Mouse (Mus musculus): ENCODE measurements around the gene Wrnip1.

The Wrnip1 gene

GRCm38 (mm10) chr13:32797085-32797484 lies 4.8 kb upstream of the Wrnip1 start:
- TF ChIP-seq CTCF (conservative IDR thresholded peaks at IDR 0.05; ENCODE audit: low read length) (no peak), NANOG (IDR thresholded peaks at IDR 0.05; ENCODE audit: borderline replicate concordance, low read length) (no peak), POU5F1 (IDR thresholded peaks at IDR 0.05; ENCODE audit: borderline replicate concordance, low read length) (no peak)
- H3K27me3 ChIP-seq (ENCODE audit: insufficient read depth, low read length), result no peaks in the 10 kb centered on the region
- no peaks in the 10 kb centered on the region for H3K36me3 ChIP-seq (ENCODE audit: insufficient read depth, low read length)
- peaks cover 10% of the 10 kb centered on the region for H3K4me1 ChIP-seq (replicated peaks; ENCODE audit: low read depth, low read length)
- H3K9me3 ChIP-seq (ENCODE audit: low read length), result no peaks in the 10 kb centered on the region
- H3K4me3 ChIP-seq (replicated peaks; ENCODE audit: low read length), result no peak overlapping the region

DNA sequence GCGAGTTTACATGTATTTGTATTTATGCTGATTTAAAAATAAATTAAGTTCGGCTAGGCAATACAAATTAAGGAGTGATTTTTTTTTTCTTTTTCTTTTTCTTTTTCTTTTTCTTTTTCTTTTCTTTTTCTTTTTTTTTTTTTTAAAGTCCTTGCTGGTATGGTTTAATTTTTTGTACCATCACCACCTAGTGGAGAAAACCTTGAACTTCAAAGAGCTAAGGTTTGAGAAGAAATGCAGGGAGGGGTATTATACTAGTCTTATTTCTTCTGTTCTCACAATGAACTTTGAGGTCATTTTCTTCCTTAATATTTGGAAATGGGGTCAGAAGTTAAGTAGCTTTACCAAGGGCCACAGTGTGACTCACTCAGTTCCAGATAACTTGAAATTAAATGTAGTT lies 2.7 kb upstream of the Wrnip1 start:
- no peaks in the 10 kb centered on the region for H3K9me3 ChIP-seq (ENCODE audit: low read length)
- H3K4me3 ChIP-seq (replicated peaks; ENCODE audit: low read length), result no peak overlapping the region
- H3K36me3 ChIP-seq (ENCODE audit: insufficient read depth, low read length), result peaks cover 9% of the 10 kb centered on the region
- H3K4me1 ChIP-seq (replicated peaks; ENCODE audit: low read depth, low read length), result peaks cover 23% of the 10 kb centered on the region
- TF ChIP-seq CTCF (conservative IDR thresholded peaks at IDR 0.05; ENCODE audit: low read length) (peak; percentile 24; the same call in 1 of the 2 replicates), NANOG (IDR thresholded peaks at IDR 0.05; ENCODE audit: borderline replicate concordance, low read length) (no peak)
- H3K27me3 ChIP-seq (ENCODE audit: insufficient read depth, low read length), result peaks cover 14% of the 10 kb centered on the region

GRCm38 (mm10) chr13:32800859-32801258 lies 979 bp upstream of the Wrnip1 start:
- Histone ChIP-seq H3K36me3 (ENCODE audit: insufficient read depth, low read length) (peaks cover 26% of the 10 kb centered on the region), H3K27me3 (ENCODE audit: insufficient read depth, low read length) (peaks cover 14% of the 10 kb centered on the region), H3K9me3 (ENCODE audit: low read length) (no peaks in the 10 kb centered on the region), H3K4me1 (replicated peaks; ENCODE audit: low read depth, low read length) (peaks cover 21% of the 10 kb centered on the region), H3K4me3 (replicated peaks; ENCODE audit: low read length) (peak overlapping the region; percentile 73; the same call in 1 of the 2 replicates)
- no peak for TF ChIP-seq POU5F1 (IDR thresholded peaks at IDR 0.05; ENCODE audit: borderline replicate concordance, low read length)

- Histone ChIP-seq H3K4me3 (replicated peaks; ENCODE audit: low read length) (peak within 1 kb of the TSS; percentile 90), H3K36me3 (ENCODE audit: insufficient read depth, low read length) (peaks cover 40% of the 10 kb centered on the region), H3K27me3 (ENCODE audit: insufficient read depth, low read length) (peaks cover 14% of the 10 kb centered on the region), H3K9me3 (ENCODE audit: low read length) (no peaks in the 10 kb centered on the region), H3K4me1 (replicated peaks; ENCODE audit: low read depth, low read length) (peaks cover 36% of the 10 kb centered on the region)
- TF ChIP-seq NANOG (IDR thresholded peaks at IDR 0.05; ENCODE audit: borderline replicate concordance, low read length) (no peak), POU5F1 (IDR thresholded peaks at IDR 0.05; ENCODE audit: borderline replicate concordance, low read length) (no peak), CTCF (conservative IDR thresholded peaks at IDR 0.05; ENCODE audit: low read length) (no peak)
Measured at GRCm38 (mm10) chr13:32802259-32803081, 632 bp downstream of the Wrnip1 start, which contains the start of gene D930007J09Rik. TSS of gene D930007J09Rik (minus strand) at chr13:32802849.

GRCm38 (mm10) chr13:32803701-32804345 lies 2.0 kb downstream of the Wrnip1 start:
- H3K4me1 ChIP-seq (replicated peaks; ENCODE audit: low read depth, low read length), result peaks cover 38% of the 10 kb centered on the region
- peaks cover 48% of the 10 kb centered on the region for H3K36me3 ChIP-seq (ENCODE audit: insufficient read depth, low read length)
- H3K4me3 ChIP-seq (replicated peaks; ENCODE audit: low read length), result peak overlapping the region; percentile 90; the same call in 1 of the 2 replicates
- H3K27me3 ChIP-seq (ENCODE audit: insufficient read depth, low read length), result peaks cover 14% of the 10 kb centered on the region
- H3K9me3 ChIP-seq (ENCODE audit: low read length), result no peaks in the 10 kb centered on the region
- TF ChIP-seq POU5F1 (IDR thresholded peaks at IDR 0.05; ENCODE audit: borderline replicate concordance, low read length) (no peak), CTCF (conservative IDR thresholded peaks at IDR 0.05; ENCODE audit: low read length) (no peak), NANOG (IDR thresholded peaks at IDR 0.05; ENCODE audit: borderline replicate concordance, low read length) (no peak)

DNA sequence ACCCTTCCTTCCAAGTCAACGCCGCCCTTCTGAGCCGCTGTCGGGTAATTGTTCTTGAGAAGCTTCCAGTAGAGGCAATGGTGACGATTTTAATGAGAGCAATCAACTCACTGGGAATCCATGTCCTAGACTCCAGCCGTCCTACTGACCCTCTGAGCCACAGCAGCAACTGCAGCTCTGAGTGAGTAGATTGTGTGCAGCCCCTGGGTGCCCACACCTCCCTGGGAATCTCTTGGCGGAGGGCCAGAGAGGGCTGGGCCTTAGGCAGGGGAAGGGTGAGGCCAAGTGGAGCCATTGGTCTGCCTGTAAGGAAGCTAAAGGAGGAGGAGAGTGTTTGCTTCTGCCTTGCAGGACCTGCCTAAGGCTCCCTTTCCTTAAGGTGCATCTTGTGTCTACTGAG lies 5.0 kb downstream of the Wrnip1 start:
- no peak for TF ChIP-seq CTCF (conservative IDR thresholded peaks at IDR 0.05; ENCODE audit: low read length)
- peak; percentile 45; the same call in 1 of the 2 replicates for TF ChIP-seq NANOG (IDR thresholded peaks at IDR 0.05; ENCODE audit: borderline replicate concordance, low read length)
- no peak for TF ChIP-seq POU5F1 (IDR thresholded peaks at IDR 0.05; ENCODE audit: borderline replicate concordance, low read length)
- H3K36me3 ChIP-seq (ENCODE audit: insufficient read depth, low read length), result peaks cover 70% of the 10 kb centered on the region

DNA sequence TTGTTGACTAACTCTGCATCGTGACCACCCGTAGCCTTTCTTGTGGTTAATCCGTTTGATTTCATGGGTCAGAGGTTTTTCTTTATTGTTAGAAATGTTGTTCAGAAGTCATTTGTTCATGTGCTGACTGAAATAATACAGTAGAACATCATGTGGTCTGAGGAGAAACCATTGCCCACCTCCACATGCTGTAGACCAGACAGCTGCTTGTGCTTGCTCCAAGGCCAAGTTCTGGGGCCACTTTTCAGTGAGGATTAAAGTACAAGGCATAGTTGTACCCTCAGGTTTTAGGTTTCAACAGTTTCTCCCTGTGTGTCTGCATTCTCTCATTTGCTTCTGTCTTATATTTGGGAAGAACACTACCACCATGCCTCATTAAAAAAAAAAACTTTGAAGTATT lies 5.8 kb downstream of the Wrnip1 start:
- H3K4me3 ChIP-seq (replicated peaks; ENCODE audit: low read length), result no peak overlapping the region
- TF ChIP-seq POU5F1 (IDR thresholded peaks at IDR 0.05; ENCODE audit: borderline replicate concordance, low read length) (no peak), CTCF (conservative IDR thresholded peaks at IDR 0.05; ENCODE audit: low read length) (no peak), NANOG (IDR thresholded peaks at IDR 0.05; ENCODE audit: borderline replicate concordance, low read length) (no peak)
- H3K27me3 ChIP-seq (ENCODE audit: insufficient read depth, low read length), result peaks cover 14% of the 10 kb centered on the region
- H3K9me3 ChIP-seq (ENCODE audit: low read length), result no peaks in the 10 kb centered on the region
- peaks cover 31% of the 10 kb centered on the region for H3K4me1 ChIP-seq (replicated peaks; ENCODE audit: low read depth, low read length)
- H3K36me3 ChIP-seq (ENCODE audit: insufficient read depth, low read length), result peaks cover 73% of the 10 kb centered on the region

More for the DNA sequence above, 5.0 kb downstream of the Wrnip1 start:
- Histone ChIP-seq H3K4me3 (replicated peaks; ENCODE audit: low read length) (no peak overlapping the region), H3K27me3 (ENCODE audit: insufficient read depth, low read length) (peaks cover 14% of the 10 kb centered on the region), H3K4me1 (replicated peaks; ENCODE audit: low read depth, low read length) (peaks cover 31% of the 10 kb centered on the region), H3K9me3 (ENCODE audit: low read length) (no peaks in the 10 kb centered on the region)

DNA sequence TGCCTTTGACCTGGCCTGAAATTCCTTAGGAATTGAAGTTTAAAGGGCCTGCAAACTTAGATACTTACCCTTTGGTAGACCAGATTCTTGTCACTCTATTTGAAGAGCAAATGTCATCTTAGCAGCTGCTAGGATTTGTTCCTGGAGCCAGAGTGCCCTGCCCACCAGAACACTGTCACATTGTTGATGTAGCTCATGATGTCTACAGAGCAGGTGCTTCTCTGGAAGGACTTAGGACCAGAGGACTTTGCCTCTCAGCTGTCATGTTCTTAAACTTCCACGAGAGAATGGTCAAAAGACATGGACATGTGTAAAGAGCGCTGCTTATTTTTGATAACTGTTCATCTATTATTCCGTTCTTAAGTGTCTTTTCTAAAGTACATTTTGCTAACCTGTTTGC lies 17.4 kb downstream of the Wrnip1 start:
- TF ChIP-seq NANOG (IDR thresholded peaks at IDR 0.05; ENCODE audit: borderline replicate concordance, low read length) (no peak), CTCF (conservative IDR thresholded peaks at IDR 0.05; ENCODE audit: low read length) (no peak), POU5F1 (IDR thresholded peaks at IDR 0.05; ENCODE audit: borderline replicate concordance, low read length) (no peak)
- H3K27me3 ChIP-seq (ENCODE audit: insufficient read depth, low read length), result no peaks in the 10 kb centered on the region
- no peak overlapping the region for H3K4me3 ChIP-seq (replicated peaks; ENCODE audit: low read length)
- H3K36me3 ChIP-seq (ENCODE audit: insufficient read depth, low read length), result peaks cover 71% of the 10 kb centered on the region
- H3K4me1 ChIP-seq (replicated peaks; ENCODE audit: low read depth, low read length), result peaks cover 16% of the 10 kb centered on the region
- H3K9me3 ChIP-seq (ENCODE audit: low read length), result no peaks in the 10 kb centered on the region

All from E14TG2a.4 (cell line).